Mouse (Mus musculus): ENCODE data around the gene Gabarap.
A peak's percentile ranks its signal among the peaks of the same experiment; 100 is the strongest.
"Not testable (repeated sequence)": the region's sequence is repeated elsewhere in the genome, so short reads cannot be mapped to it uniquely, and the experiment has no call there.

The Gabarap gene

DNA sequence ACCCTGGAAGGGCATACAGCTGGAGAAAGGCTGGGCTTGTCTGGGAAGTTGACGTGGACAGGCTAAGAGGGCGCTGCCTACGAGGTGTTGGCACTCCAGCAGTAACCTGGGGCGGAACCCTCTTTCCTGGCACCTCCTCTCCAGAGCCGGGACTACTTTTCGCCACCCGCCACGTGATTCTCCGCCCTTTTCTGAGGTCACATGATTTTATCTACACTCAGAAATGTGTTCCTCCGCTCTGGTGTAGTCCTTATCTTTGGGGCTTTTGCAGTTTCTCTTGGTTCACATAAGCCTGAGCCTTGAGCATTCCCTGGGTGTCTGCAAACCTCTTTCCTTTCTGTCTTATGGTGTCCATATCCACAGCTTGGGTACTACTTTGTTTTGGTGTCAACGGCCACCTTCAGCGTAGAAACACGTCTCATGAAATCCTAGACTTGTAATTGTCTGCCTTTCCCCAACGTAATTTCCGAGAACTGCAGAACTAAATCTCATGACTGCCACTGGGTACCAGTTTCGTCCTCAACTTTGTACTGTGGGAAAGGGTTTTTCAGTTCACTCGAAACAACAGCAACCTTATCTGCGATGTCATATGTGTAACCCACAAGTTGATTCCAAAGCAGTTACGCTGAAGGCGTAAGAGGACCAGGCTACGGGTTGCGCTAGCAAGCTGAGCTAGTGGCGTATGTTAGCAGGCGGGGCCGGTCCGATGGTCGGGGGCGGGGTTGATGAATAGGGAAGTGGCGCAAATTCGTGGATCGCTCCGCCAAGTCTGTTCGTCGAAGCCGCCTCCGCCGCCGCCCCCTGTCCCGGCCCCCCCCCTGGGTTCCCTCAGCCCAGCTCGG, at the start of gene Gabarap:
Gabarap (plus strand) TSS at position 294 of the 842 bp plus-strand sequence.
- DNase-seq (ENCODE audit: low spot score): peak; percentile 98

DNA sequence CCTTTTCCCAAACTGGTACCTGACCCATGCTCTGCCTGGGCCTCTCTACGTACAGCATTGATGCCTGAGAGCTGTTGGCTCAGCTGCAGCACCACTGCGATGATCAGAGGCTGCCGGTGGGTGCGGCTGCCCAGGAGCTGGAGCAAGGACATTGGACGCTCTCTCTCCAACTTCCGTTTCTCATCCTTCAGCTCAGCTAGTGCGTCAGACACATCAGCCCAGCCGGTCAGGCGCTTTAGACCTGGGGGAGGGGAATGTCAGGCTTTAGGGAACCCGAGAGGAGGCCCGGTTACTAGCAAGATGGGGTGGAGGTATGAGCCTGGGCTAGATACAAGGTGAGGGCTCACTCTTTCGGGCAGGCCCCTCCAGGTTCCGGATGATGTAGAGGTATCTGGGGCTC, 45.7 kb upstream of the Gabarap start:
- no peak for DNase-seq (ENCODE audit: low spot score)

DNA sequence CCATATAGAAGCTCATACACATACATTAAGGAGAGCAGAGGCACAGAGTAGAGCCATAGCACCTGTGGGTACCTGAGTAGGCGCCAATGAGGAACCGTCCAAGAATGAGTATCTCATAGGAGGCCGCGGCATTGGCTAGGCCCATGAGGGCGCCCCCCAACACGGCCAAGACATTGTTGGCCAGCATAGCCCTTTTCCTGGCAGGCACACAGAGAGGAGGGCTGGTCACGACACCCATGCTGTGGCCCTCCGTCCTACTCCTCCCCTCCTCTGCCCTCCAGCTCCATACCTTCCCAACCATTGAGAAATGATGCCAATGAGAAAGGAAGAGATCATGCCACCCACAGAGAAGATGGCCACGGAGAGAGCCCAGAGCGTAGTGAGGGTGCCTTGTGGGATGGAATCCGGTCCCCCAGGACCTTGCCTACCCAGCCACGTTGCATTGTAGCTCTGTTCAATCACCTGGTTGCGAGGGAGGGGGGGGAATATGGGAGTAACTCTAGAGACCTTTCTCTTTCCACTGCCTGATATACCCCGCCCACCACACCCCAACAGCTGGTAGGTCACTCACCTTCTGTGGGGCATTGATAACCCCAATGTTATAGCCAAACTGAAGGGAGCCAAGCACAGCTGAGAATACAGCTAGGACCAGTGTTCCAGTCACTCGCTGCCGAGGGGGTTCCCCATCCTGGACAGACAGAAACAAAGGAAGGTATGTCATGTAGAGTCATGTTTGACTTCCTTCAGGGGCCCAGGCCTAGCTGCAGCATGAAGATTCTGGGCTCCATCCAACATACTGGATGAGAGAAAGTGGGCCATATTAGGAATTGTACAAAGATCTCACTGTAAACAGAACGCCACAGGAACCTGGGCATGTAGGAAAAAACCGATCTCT, 44.7 kb upstream of the Gabarap start:
- DNase-seq (ENCODE audit: low spot score): no peak

DNA sequence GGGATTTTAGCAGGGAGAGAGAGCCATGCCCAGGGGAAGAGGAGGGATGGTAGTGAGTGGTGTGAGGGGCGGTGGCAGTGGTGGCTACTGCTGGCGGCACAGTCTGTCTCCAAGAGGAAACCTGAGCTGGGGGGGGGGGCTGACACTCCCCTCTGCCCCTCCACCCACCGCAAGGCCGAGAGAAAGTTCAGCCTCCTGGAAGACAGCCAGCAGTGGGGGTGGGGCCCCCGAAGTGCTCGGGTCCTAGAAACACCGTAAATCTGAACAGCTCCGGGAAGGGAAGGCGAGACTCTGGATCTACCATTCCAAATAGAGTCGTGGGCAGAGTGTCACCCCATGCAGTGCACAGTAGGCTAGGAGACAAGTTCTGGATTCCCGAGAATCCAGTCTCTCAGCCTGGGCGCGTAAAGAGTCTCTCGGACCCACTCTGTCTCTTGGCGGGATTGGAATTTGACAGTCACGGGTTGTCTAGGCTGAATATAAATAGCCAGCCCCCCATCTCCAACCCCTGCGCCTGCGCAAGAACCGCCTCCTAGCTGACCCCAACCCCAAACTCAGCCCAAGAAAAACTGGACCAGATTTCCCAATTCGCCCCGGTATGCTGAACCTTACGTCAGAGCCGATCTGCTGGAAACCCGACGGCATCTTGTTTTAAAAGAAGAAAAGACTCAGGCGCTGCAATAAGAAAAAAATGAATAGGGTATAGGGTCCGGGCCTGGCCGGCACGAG, 43.4 kb upstream of the Gabarap start:
- peak; percentile 70 for DNase-seq (ENCODE audit: low spot score)

DNA sequence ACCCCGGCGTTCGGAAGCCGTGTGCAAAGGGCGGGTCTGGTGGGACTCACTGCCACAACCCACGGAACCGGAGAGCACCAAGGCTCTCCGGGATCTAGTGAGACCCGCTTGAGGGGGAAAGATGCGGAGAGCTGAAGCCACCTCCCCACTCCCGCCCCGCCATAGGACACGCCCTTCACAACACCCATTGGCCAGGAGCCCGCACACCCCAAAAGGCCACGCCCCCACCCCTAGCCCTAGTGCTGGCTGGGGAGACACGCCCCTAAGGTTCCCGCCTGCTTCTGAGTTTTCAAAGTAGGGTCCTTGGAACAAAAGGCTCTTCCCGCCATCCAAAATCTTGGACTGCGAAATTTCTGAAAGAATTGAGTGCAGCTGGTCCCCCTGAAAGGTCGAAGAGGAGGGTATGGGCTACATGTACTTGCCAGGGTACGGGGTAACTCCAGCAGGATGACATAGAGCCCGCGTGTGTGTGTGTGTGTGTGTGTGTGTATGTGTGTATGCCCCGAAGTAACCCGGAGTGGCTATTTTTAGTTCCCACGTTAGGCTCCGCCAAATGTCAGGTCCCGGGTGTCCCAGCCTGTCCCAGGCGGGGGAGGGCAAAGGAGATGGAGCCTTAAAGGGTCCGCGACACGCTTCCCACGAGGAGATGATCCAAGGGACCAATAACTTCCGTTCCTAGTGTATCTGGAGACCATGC, 42.7 kb upstream of the Gabarap start, which contains the start of gene Slc2a4:
Slc2a4 (minus strand) TSS at position 123 of the 697 bp plus-strand sequence.
- DNase-seq (ENCODE audit: low spot score): peak; percentile 99

DNA sequence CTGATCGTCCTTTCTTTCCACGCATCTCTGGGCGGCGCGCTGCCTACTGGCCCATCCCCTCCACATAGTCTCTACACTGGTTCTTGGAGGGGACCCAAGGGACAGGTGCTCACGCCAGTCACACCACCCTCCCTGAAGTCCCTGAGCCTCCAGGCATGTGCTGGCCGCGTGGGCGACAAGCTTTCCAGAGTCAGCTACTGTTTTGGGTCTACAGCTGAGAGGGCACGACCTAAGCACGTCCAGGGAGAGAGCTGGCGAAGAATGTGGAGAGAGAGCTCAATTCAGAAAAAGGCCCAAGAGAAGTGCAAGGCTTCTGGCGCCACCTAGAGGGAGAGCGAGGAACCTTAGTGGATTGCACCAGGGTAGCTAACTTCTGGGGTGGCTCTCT, 42.2 kb upstream of the Gabarap start:
- DNase-seq (ENCODE audit: low spot score): peak; percentile 97

DNA sequence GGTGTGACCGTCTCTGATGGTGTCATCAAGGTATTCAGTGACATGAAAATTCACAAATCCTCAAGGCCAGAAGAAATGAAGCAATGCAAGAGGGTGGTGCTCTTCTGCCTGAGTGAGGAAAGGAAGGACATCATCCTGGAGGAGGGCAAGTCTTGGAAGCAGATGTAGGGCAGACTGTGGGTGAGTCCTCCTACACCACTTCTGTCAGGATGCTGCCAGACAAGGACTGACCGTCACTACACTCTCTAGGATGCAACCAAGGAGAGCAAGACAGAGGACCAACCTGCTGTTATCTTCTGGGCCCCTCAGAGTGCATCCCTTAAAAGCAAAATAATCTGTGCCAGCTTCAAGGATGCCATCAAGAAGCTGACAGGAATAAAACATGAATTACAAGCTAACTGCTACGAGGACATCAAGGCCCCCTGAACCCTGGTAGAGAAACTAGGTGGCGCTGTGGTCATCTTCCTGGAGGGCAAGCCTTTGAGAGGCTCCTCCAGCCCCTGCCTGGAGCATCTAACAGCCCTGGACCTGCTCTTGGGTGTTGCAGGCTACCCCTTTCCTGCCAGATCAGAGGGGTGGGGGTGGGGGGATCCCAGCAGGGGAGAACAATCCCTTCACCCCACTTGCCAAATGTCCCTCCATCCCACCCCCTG, 40.0 kb upstream of the Gabarap start:
- peak; percentile 57 for DNase-seq (ENCODE audit: low spot score)

DNA sequence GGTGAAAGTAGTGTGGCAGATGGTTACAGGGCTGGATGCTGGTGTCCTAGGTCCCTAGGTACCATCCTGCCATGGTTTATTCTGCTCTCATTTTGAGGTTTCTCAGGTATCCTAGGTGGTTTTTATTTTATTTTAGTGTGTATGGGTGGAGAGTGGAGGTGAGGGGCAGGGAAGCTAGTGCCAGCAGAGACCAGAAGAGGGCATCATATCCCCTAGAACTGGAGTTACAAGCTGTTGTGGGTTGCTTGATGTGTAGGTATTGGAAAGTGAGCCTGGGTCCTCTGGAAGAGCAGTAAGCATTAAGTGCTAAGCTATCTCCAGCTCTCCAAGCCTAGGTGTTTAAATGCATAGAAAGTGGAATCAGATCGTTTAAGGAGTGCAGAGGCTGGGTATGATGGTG, 38.7 kb upstream of the Gabarap start:
- no peak for DNase-seq (ENCODE audit: low spot score)

DNA sequence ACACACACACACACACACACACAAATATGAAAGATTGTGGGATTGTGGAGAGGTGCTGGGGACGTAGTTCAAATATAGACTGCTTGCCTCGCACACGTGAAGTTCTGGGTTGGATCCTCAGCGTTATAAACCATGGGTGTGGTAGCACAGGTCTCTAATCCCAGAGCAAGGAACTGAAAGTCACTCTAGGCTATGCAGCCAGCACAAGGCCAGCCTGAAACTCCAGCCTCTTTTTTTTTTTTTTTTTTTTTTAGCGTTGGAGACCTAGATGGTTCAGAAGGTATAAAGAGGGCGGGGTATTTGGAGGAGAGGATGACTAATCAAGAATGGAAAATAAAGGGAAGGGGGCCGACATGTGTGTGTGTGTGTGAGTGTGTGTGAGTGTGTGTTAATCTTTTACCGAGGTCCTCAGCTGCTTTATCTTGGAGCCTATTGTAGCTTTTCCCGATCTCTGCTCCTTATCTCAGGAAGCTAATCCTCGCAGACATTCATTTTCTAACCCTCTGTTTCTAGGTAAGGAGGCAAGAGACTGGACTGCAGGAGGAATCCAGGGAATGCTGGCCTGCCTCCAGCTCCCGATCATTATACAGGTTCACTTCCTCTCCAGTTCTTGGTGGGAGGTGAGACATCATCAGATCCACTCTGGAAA, 37.6 kb upstream of the Gabarap start:
- DNase-seq (ENCODE audit: low spot score): no peak

DNA sequence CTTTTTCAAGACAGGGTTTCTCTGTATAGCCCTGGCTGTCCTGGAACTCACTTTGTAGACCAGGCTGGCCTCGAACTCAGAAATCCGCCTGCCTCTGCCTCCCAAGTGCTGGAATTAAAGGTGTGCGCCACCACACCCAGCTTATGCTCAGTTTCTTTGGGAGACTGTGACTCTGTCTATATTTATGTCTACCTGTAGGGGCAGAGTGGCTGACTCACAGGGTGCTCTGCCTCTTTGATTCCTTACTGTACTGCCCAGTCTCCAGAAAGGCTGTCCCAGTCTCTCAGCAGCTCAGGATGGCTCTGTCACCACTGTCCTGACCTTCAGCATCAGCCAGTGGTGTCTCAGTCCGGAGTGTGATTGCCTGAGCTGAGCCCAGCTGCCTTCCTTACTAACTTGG, 35.3 kb upstream of the Gabarap start:
- DNase-seq (ENCODE audit: low spot score): not testable (repeated sequence)

DNA sequence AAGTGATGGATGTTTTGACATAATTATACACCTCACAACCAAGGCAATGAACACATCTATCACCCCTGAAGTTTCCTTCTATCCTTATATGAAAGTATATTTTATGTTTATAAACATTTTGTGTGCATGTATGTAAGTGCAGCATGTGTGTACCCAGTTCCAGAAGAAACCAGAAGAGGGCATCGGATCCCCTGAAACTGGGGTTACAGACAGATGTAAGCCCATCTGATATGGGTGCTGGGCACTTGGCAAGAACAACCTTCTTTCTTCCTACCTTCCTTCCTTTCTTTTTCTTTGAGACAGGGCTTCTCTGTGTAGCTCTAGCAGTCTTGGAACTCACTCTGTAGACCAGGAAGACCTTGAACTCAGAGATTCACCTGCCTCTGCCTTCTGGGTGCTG, 34.7 kb upstream of the Gabarap start:
- DNase-seq (ENCODE audit: low spot score): no peak

DNA sequence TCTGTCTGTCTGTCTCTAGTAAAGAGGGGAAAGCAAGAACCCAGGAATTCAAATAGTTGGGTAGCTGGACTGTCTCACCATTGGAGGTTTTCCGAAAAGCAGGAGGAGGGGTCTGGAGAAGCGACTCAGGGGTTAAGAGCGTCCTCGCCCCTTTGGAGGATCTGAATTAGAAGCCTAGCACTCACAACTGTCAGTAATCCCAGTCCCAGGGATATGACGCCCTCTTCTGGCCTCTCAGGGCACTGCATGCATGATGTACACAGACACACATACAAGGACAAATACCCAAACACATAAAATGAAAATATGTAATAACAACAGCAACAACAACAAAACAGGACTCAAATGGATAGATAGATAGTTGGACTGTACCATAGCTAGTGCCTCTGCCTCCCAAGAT, 30.3 kb upstream of the Gabarap start:
- DNase-seq (ENCODE audit: low spot score): no peak

DNA sequence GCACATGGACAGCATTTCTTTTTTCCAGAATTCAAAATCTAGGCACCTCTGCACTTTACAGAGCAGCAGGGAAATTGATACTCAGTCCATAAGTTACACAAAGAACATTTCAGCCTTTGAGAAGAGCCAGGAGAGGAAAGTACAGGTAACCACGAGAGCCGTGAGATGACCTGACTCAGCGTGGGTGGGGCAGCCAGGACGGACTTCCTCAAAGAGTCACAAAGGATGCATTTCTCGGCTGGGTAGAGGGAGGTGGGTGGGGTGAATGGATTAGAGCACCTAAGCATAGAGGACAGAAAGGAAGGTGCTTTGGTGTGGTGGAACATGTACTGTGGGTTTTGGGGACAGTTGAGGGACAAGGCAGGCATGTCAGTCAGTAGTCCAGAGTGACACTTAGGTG, 29.1 kb upstream of the Gabarap start:
- no peak for DNase-seq (ENCODE audit: low spot score)

DNA sequence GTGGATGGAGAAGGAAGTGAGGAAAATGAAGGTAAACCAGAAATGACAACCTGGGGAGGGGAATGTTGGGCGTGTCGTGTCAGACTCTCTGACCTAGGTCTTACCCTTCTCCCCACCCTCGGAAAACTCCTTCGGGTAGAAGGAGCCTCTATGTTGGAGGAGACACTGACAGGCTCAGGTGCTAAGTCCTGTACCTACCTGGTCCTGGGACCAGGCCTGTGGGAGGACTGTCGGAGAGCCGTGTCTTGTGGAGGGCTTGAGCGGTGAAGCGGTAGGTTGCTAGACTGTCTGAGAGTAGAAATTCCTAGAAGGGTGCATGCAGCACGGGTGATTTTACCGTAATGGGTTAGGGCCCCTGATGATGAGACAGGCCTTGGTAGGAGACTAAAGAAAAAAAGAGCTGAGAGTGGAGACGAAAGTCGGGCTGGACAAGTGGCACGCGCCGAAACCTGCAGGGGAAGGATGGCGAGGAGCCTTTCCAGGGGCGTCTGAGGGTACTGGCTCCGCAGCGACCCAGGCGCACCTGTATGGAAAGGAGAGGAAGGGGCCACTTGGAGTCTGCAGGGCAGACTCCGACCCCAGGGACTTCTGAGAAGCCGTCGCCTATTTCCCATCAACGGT, 26.2 kb upstream of the Gabarap start, which contains the start of gene Cldn7:
Cldn7 (plus strand) TSS at position 130 of the 621 bp plus-strand sequence.
- DNase-seq (ENCODE audit: low spot score): no peak

DNA sequence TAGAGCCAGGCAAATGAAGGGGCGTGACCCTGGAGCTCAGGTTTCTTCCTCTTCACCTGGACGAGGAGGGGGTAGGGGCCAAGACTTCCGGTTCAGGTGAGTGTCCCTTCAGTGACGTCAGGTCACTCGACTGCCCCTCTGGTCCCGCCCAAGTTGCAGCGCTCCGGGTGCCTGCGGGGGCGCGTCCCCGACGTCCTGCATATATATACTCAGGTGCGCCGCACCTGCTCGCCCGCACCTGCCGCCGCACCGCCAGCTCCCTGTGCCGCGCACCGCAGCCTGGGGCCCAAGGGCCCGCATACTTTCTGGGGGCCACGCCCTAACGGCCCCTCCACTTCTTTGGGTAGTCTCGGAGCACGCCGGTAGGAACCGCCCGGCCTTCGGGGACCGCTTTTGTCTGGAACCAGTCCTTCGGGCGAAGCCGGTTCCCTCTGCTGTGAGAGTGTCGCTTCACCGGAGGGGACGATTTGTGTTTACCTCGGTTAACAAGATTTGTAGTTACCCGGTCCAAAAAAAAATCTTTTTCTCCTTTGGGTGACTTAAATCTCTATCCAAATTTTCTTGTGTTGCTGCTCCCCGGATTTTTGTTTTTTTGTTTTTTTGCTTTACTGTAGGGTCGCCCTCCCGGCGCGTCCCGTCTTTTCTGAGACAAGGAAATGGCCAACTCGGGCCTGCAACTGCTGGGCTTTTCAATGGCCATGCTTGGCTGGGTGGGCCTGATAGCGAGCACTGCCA, 25.5 kb upstream of the Gabarap start:
- DNase-seq (ENCODE audit: low spot score): peak; percentile 42

DNA sequence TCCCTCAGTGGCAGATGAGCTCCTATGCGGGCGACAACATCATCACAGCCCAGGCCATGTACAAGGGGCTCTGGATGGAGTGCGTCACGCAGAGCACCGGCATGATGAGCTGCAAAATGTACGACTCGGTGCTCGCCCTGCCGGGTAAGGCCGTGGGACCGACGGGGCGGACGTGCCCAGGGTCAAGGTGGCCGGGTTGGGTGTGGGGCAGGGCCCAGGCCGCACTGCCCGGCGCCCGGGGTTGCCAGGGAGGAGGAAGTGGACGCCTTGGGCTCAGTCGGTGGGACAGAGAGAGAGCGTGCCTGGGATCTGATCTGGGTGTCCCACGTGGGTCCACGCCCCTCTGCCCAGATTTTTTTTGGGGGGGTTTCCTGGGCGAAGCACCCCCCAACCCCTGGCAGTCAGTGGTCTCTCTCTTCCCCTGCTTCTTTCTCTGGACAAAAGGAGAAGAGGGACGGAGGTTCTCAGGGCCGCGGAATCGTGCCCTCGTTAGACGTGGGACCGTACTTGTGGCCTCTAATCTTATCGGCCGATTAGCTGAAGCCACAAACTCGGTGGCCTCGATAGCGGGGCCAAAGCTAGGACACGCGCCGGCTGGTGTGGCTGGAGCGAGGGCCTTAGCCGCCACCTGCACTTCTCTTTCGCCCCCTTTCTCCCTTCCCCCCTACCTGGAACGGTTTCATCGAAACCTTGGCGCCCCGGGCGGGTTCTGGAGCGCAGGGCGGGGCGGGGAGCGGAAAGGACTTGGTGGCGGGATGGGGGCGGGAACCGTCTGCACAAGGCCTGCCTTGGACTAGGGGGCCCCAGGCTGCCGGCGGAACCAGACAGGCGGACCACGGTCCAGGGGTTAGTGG, 24.7 kb upstream of the Gabarap start:
- DNase-seq (ENCODE audit: low spot score): peak; percentile 31

DNA sequence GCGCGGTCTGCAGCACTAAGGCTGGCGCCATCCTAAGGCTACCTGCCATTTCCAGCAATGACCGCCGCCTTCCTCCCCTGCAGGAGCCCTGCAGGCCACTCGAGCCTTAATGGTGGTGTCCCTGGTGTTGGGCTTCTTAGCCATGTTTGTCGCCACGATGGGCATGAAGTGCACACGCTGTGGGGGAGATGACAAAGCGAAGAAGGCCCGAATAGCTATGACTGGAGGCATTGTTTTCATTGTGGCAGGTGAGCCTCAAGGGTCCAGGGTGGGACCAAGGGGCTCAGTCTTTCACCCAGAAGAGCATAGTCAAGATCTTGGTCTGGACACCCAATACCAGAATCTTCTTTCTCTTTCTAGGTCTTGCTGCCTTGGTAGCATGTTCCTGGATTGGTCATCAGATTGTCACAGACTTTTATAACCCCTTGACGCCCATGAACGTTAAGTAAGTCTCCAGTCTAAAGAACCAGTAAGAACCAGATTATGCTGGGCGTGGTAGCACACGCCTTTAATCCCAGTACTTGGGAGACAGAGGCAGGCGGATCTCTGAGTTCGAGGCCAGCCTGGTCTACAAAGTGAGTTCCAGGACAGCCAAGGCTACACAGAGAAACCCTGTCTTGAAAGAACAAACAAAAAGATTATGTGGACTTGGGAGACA, 24.0 kb upstream of the Gabarap start:
- no peak for DNase-seq (ENCODE audit: low spot score)

DNA sequence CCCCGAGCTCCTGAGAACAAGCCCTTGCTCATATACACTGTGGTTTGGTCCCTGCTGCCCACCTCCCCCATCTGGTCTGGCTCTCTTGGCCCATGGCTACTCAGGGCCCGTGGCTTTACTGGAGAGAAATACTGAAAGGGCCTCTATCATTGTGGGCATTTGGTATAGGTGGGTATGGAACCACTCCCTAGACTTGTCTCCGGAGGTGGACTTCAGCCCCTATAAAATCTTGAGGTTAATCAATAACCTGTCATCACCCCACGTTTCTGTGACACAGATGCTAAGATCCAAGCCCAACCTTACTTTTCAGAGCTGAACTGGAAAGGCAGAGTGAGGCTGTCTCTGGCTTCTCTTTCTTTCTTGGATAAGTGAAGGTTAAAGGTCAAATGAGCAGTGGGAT, 22.1 kb upstream of the Gabarap start:
- no peak for DNase-seq (ENCODE audit: low spot score)

Data from embryo, embryonic 10.5 days (tissue).